Mouse (Mus musculus): Measurements from ENCODE around the gene Cdh18. TPM values are rescaled to one million over a fixed set of nuclear protein-coding genes. Genes with fewer than 3 reads are reported as not detected.
"Not testable (repeated sequence)": the region's sequence is repeated elsewhere in the genome, so short reads cannot be mapped to it uniquely, and the experiment has no call there.

Gene Cdh18
- polyA plus RNA-seq, 1 experiment from 2014 or later: 3.9 TPM

- 88% methylated on average over 3 of the region's 3 CpGs for WGBS
- H3K4me3 ChIP-seq; H3K36me3 ChIP-seq; H3K27ac ChIP-seq; H3K4me1 ChIP-seq; H3K9me3 ChIP-seq; ATAC-seq (ENCODE audit: insufficient number of reproducible peaks, insufficient read depth, low FRiP score, low TSS enrichment, low read depth); H3K4me2 ChIP-seq; H3K27me3 ChIP-seq; H3K9ac ChIP-seq: not testable (repeated sequence)
Measured at GRCm38 (mm10) chr15:22766591-22766990, 217.8 kb downstream of the Cdh18 start.

GRCm38 (mm10) chr15:22776346-22776745, 227.5 kb downstream of the Cdh18 start:
- Histone ChIP-seq H3K4me3 (no peak overlapping the region), H3K27me3 (no peaks in the 10 kb centered on the region), H3K4me1 (no peaks in the 10 kb centered on the region), H3K4me2 (no peak overlapping the region), H3K27ac (no peak overlapping the region), H3K9me3 (no peaks in the 10 kb centered on the region), H3K36me3 (no peaks in the 10 kb centered on the region), H3K9ac (no peak overlapping the region)
- WGBS: 91% methylated on average over 4 of the region's 4 CpGs
- no peak for ATAC-seq (ENCODE audit: insufficient number of reproducible peaks, insufficient read depth, low FRiP score, low TSS enrichment, low read depth)

GRCm38 (mm10) chr15:22789696-22790095, 240.9 kb downstream of the Cdh18 start:
- no peak for ATAC-seq (ENCODE audit: insufficient number of reproducible peaks, insufficient read depth, low FRiP score, low TSS enrichment, low read depth)
- no peaks in the 10 kb centered on the region for H3K27me3 ChIP-seq
- H3K4me2 ChIP-seq: no peak overlapping the region
- H3K27ac ChIP-seq: no peak overlapping the region
- H3K9ac ChIP-seq: no peak overlapping the region
- no peak overlapping the region for H3K4me3 ChIP-seq
- H3K36me3 ChIP-seq: no peaks in the 10 kb centered on the region
- no peaks in the 10 kb centered on the region for H3K9me3 ChIP-seq
- 84% methylated on average over 6 of the region's 6 CpGs for WGBS
- H3K4me1 ChIP-seq: no peaks in the 10 kb centered on the region

GRCm38 (mm10) chr15:22791791-22792190, 243.0 kb downstream of the Cdh18 start:
- H3K4me1 ChIP-seq: no peaks in the 10 kb centered on the region
- no peaks in the 10 kb centered on the region for H3K36me3 ChIP-seq
- H3K4me3 ChIP-seq: no peak overlapping the region
- no peak for ATAC-seq (ENCODE audit: insufficient number of reproducible peaks, insufficient read depth, low FRiP score, low TSS enrichment, low read depth)
- WGBS: 84% methylated on average over 3 of the region's 3 CpGs
- no peaks in the 10 kb centered on the region for H3K27me3 ChIP-seq
- H3K4me2 ChIP-seq: no peak overlapping the region
- H3K9ac ChIP-seq: no peak overlapping the region
- H3K27ac ChIP-seq: no peak overlapping the region
- H3K9me3 ChIP-seq: no peaks in the 10 kb centered on the region

GRCm38 (mm10) chr15:22833127-22833526, 284.3 kb downstream of the Cdh18 start:
- Histone ChIP-seq H3K9ac (no peak overlapping the region), H3K4me3 (no peak overlapping the region), H3K9me3 (no peaks in the 10 kb centered on the region), H3K27me3 (no peaks in the 10 kb centered on the region), H3K27ac (no peak overlapping the region), H3K4me1 (no peaks in the 10 kb centered on the region), H3K36me3 (no peaks in the 10 kb centered on the region), H3K4me2 (no peak overlapping the region)
- no peak for ATAC-seq (ENCODE audit: insufficient number of reproducible peaks, insufficient read depth, low FRiP score, low TSS enrichment, low read depth)

GRCm38 (mm10) chr15:22837173-22837572, 288.4 kb downstream of the Cdh18 start:
- 44% methylated on average over 1 of the region's 1 CpGs for WGBS

GRCm38 (mm10) chr15:22857704-22858103, 308.9 kb downstream of the Cdh18 start:
- ATAC-seq (ENCODE audit: insufficient number of reproducible peaks, insufficient read depth, low FRiP score, low TSS enrichment, low read depth): no peak
- no peak overlapping the region for H3K4me3 ChIP-seq
- no peak overlapping the region for H3K4me2 ChIP-seq
- no peaks in the 10 kb centered on the region for H3K36me3 ChIP-seq
- H3K4me1 ChIP-seq: no peaks in the 10 kb centered on the region
- no peak overlapping the region for H3K9ac ChIP-seq
- H3K27ac ChIP-seq: no peak overlapping the region
- no peaks in the 10 kb centered on the region for H3K27me3 ChIP-seq
- no peaks in the 10 kb centered on the region for H3K9me3 ChIP-seq

More at GRCm38 (mm10) chr15:22837173-22837572, 288.4 kb downstream of the Cdh18 start:
- Histone ChIP-seq H3K4me2 (no peak overlapping the region), H3K4me3 (no peak overlapping the region), H3K36me3 (no peaks in the 10 kb centered on the region), H3K9ac (no peak overlapping the region), H3K27ac (no peak overlapping the region), H3K9me3 (no peaks in the 10 kb centered on the region), H3K27me3 (no peaks in the 10 kb centered on the region), H3K4me1 (no peaks in the 10 kb centered on the region)
- ATAC-seq (ENCODE audit: insufficient number of reproducible peaks, insufficient read depth, low FRiP score, low TSS enrichment, low read depth): no peak

GRCm38 (mm10) chr15:22870679-22871078, 321.9 kb downstream of the Cdh18 start:
- Histone ChIP-seq H3K4me2 (no peak overlapping the region), H3K9me3 (no peaks in the 10 kb centered on the region), H3K36me3 (no peaks in the 10 kb centered on the region), H3K27me3 (no peaks in the 10 kb centered on the region), H3K4me3 (no peak overlapping the region), H3K27ac (no peak overlapping the region), H3K9ac (no peak overlapping the region), H3K4me1 (no peaks in the 10 kb centered on the region)
- WGBS: 57% methylated on average over 1 of the region's 1 CpGs
- no peak for ATAC-seq (ENCODE audit: insufficient number of reproducible peaks, insufficient read depth, low FRiP score, low TSS enrichment, low read depth)

GRCm38 (mm10) chr15:22897724-22898123, 348.9 kb downstream of the Cdh18 start:
- Histone ChIP-seq H3K27ac (no peak overlapping the region), H3K4me2 (peak overlapping the region; percentile 12), H3K36me3 (no peaks in the 10 kb centered on the region), H3K4me3 (no peak overlapping the region), H3K27me3 (no peaks in the 10 kb centered on the region), H3K4me1 (no peaks in the 10 kb centered on the region), H3K9me3 (no peaks in the 10 kb centered on the region), H3K9ac (no peak overlapping the region)
- ATAC-seq (ENCODE audit: insufficient number of reproducible peaks, insufficient read depth, low FRiP score, low TSS enrichment, low read depth): no peak
- 29% methylated on average over 4 of the region's 4 CpGs for WGBS

- peak overlapping the region; percentile 12 for H3K4me2 ChIP-seq
- H3K4me1 ChIP-seq: no peaks in the 10 kb centered on the region
- H3K4me3 ChIP-seq: no peak overlapping the region
Measured at GRCm38 (mm10) chr15:22898208-22898607, 349.4 kb downstream of the Cdh18 start.

GRCm38 (mm10) chr15:22914444-22914843, 365.6 kb downstream of the Cdh18 start:
- Histone ChIP-seq H3K9ac (no peak overlapping the region), H3K36me3 (no peaks in the 10 kb centered on the region), H3K4me2 (no peak overlapping the region), H3K27ac (no peak overlapping the region), H3K9me3 (no peaks in the 10 kb centered on the region), H3K27me3 (no peaks in the 10 kb centered on the region), H3K4me1 (no peaks in the 10 kb centered on the region), H3K4me3 (no peak overlapping the region)
- ATAC-seq (ENCODE audit: insufficient number of reproducible peaks, insufficient read depth, low FRiP score, low TSS enrichment, low read depth): no peak

More at GRCm38 (mm10) chr15:22898208-22898607, 349.4 kb downstream of the Cdh18 start:
- WGBS: 50% methylated on average over 4 of the region's 4 CpGs
- H3K36me3 ChIP-seq: no peaks in the 10 kb centered on the region
- no peak for ATAC-seq (ENCODE audit: insufficient number of reproducible peaks, insufficient read depth, low FRiP score, low TSS enrichment, low read depth)
- no peak overlapping the region for H3K27ac ChIP-seq
- H3K9ac ChIP-seq: no peak overlapping the region
- H3K27me3 ChIP-seq: no peaks in the 10 kb centered on the region
- H3K9me3 ChIP-seq: no peaks in the 10 kb centered on the region

GRCm38 (mm10) chr15:22934293-22934692, 385.5 kb downstream of the Cdh18 start:
- no peak overlapping the region for H3K4me3 ChIP-seq
- no peaks in the 10 kb centered on the region for H3K27me3 ChIP-seq
- no peaks in the 10 kb centered on the region for H3K9me3 ChIP-seq
- WGBS: 73% methylated on average over 4 of the region's 4 CpGs
- no peaks in the 10 kb centered on the region for H3K36me3 ChIP-seq
- H3K27ac ChIP-seq: no peak overlapping the region
- ATAC-seq (ENCODE audit: insufficient number of reproducible peaks, insufficient read depth, low FRiP score, low TSS enrichment, low read depth): no peak
- H3K9ac ChIP-seq: no peak overlapping the region
- no peaks in the 10 kb centered on the region for H3K4me1 ChIP-seq
- no peak overlapping the region for H3K4me2 ChIP-seq

- Histone ChIP-seq H3K36me3 (no peaks in the 10 kb centered on the region), H3K4me2 (no peak overlapping the region), H3K27ac (no peak overlapping the region), H3K9ac (no peak overlapping the region), H3K4me3 (no peak overlapping the region), H3K9me3 (no peaks in the 10 kb centered on the region), H3K27me3 (no peaks in the 10 kb centered on the region), H3K4me1 (no peaks in the 10 kb centered on the region)
- 75% methylated on average over 1 of the region's 1 CpGs for WGBS
- ATAC-seq (ENCODE audit: insufficient number of reproducible peaks, insufficient read depth, low FRiP score, low TSS enrichment, low read depth): no peak
Measured at GRCm38 (mm10) chr15:22947234-22947633, 398.4 kb downstream of the Cdh18 start.

Measured in embryonic facial prominence, embryonic 13.5 days (tissue).